Mouse (Mus musculus) 3T3-L1 (cell line): ENCODE measurements around the gene Gldc.
"Not testable (repeated sequence)": the region's sequence is repeated elsewhere in the genome, so short reads cannot be mapped to it uniquely, and the experiment has no call there.

ENCODE experiments used
- DNase-seq: peaks from one replicate; pipeline ENCODE4 v3.0.0-alpha.2; 2015; ENCODE audit warnings: low read depth, low spot score

Gldc gene

GRCm38 (mm10) chr19:30174919-30175571 is at the start of gene Gldc:
Gene Gldc (minus strand): TSS chr19:30175429.
- DNase-seq, result no peak

GRCm38 (mm10) chr19:30222593-30222992 is 47.4 kb upstream of the Gldc start:
- DNase-seq, result not testable (repeated sequence)

DNA sequence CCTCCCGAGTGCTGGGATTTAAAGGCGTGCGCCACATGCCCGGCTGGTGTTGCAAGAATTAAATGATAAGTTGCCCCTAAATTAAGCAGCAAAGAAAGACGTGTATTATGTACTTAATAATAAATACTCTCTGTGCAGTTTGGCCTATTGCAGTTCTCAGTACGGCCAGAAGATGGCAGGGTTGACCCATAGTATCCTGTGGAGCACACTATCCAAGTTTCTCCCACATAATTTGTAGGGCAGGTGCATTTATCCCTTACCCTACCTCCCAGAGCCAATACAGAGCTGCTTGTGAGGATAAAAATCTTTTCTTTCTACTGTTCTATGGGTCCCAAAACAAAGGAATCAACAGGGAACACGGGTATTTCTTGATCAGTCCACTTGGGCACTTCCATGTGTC is 42.1 kb upstream of the Gldc start:
- DNase-seq, result peak; percentile 79

DNA sequence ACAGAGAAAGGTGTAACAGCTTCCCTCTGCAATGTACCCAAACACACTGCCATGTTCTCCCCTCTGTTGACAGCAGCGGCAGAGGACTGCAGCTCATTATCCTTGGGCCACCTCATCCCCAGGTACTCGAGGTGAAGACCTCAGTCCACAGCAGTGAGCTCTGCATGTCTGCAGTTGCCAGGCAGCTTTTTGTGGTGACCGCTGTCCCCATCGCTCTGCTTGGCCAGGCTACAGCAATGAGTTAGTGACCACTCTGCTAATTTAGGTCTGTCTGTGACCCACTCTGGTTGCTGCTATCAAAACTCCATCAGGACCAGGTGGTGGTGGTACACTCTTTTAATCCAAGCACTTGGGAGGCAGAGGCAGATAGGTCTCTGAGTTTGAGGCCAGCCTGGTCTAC is 41.0 kb upstream of the Gldc start:
- no peak for DNase-seq

DNA sequence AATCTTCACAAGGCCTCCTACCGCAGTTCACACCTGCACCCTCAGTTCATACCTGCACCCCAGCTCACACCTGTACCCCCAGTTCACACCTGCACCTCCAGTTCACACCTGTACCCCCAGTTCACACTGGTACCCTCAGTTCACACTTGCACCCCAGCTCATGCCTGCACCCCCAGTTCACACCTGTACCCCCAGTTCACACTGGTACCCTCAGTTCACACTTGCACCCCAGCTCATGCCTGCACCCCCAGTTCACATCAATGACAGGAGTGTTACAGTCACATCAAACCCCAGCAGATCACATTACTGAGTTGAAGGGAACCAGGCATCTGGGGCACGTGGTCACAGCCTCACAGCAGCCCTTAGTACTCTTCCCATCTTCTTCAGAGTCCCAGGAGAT is 40.5 kb upstream of the Gldc start:
- DNase-seq, result not testable (repeated sequence)

GRCm38 (mm10) chr19:30214026-30214425 is 38.8 kb upstream of the Gldc start:
- DNase-seq, result no peak

- not testable (repeated sequence) for DNase-seq
These were observed 33.8 kb upstream of the Gldc start for GRCm38 (mm10) chr19:30209006-30209405.

DNA sequence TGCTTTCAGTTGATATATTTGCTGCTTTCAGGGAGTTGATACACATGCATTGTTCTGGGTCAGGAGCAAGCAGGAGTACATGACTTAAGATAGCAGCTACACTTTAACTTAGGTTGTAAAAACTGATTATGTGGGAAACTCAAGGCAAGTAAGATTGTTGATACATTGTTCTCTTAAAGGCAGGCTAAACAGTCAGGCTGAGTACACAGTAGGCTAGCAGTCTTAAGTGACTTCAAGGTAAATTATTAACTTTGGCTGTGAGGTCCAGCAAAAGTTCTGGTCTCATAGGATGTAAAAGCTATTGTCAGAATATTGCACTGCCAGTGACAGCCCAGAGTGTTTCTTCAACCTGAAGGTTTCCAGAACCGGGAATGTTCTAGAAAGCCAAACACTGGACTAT is 31.8 kb upstream of the Gldc start:
- no peak for DNase-seq

GRCm38 (mm10) chr19:30205874-30206273 is 30.6 kb upstream of the Gldc start:
- DNase-seq, result no peak

GRCm38 (mm10) chr19:30205159-30205816 is 30.1 kb upstream of the Gldc start:
- peak; percentile 82 for DNase-seq

DNA sequence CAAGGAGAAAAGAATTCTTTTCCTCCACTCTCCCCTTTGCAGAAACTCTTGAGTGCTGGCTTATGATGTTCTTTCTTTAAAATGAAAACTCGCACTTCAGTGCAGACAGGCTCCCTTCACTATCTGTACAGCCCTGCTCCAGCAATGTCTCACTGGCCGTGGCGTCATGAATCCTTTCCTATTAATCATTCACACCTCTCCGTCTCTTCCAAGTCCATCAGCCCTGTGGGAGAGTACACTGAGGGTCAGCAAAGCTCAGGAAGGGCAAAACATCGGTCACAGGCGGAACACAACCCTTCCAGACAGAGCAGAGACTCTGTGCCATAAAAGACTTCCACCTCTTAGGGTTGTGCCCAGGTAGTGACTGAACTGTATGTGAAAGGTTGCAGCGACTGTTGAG is 26.9 kb upstream of the Gldc start:
- DNase-seq, result no peak

GRCm38 (mm10) chr19:30194999-30195398 is 19.8 kb upstream of the Gldc start:
- no peak for DNase-seq

- DNase-seq, result no peak
These were observed 12.0 kb upstream of the Gldc start for GRCm38 (mm10) chr19:30187232-30187631.

GRCm38 (mm10) chr19:30185536-30185935 is 10.3 kb upstream of the Gldc start:
- DNase-seq, result no peak

DNA sequence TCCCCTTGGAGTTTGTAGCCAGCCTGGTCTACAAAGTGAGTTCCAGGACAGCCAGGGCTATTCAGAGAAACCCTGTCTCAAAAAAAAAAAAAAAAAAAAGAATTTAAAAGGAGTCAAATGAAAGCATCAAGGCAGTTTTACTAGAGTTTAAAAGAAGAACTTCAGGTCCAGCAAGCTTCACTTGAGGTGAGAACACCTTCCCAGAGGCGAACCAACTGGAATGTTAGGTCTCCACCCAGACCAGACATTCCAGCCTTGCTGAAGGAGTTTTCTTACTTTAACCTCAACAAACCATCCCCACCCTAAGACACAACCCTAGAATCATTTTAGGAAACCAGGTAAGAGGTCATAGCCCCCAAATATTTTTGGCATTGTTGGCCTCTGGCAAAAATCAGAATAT is 4.8 kb upstream of the Gldc start:
- no peak for DNase-seq

DNA sequence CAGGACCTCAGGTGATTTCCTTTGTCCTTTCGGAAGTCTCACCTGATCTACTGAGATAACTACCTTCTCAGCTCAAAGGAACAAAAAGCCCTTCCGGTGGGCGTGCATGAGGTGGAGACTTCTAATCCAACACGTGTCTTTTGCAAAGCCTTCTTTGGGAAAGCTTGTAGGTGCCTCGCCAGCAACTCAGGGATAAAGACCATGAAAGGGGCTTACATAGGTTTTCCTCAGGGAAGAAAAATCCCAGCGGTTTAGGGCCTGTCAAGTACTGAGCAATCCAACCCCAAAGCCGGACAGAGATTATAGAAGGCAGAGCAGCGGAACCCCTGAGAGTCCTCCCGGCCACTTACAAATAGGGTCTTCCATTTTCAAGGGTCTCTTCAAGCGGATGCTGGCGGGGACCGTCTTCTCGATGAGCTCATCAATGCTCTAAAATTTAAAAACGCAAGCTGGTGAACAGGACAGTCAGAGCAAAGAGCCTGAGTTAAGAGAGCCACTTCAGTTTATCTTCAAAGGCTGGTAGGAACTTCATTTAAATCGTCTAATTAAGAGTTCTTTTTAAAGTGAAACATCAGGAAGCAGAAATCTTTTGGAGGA is 1.1 kb downstream of the Gldc start:
- DNase-seq, result no peak

GRCm38 (mm10) chr19:30171346-30172055 is 3.7 kb downstream of the Gldc start:
- DNase-seq, result no peak

DNA sequence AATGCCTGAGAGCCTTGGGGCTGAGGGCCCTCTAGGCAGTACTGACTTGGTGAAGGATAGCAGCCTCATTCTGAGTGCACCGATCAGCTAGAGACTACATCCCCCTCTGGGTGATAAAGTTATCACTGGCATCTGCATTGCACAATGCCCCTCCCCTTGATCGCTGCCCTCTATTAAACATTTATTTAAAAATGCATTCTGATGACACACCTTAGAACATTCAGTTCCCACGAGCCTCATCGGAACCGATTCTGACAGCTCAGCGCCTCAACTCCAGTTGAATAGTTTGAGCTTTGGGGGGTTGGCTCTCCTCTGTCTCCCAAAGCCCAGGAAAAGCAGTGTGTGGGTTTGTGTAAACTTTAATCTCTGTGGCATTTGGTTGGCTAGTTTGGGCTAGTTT is 4.9 kb downstream of the Gldc start:
- DNase-seq, result no peak

DNA sequence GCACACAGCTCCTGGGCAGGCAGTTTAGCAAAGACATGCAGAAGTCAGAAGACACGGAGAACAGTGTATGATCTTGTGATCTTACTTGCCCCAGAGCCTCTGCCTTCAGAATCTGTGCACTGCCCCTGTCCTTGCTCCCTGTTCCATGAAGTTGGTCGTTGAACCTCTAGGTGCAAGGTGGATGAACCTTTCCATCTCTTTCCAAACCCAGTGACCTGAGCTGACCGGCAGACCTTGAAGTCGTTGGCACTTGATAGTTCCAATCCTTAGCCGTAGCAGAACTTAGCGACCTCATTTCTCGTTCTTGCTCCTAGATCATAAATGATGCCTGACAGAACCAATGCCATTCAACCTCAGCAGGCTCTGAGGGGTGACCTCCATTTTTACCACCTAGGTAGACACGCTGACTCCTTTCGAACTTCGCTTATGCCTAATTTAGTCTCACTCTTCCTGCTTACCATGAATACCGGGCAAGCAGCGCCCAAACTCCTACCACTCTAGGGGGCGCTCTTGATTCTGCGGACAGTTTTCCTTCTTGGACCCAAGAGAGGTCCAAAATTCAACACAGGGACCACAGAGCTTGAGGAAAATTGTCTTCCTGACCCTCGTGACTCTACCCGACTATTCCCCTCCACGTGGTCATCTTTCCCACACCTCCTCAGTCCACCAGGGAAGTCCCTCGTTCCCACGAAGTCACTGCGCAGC is 8.3 kb downstream of the Gldc start:
- no peak for DNase-seq

DNA sequence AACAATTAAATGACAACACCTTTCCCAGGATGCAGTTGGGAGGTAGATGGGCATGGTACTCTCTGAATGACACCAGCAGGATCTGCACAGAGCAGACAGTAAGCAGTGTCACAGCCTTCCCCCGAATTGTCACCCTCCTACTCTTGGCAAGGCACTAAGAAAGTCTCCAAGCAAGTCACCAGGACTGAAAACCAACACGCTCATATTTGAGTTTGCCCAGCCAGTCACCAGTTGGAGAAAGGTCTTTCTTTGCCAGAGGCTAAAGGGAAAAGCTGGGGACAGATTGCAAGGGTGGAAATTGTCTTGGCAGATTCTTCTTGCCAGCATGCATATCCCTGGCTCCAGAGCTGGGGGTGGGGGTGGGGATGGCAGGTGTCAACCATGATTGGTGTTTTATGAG is 11.0 kb downstream of the Gldc start:
- no peak for DNase-seq

- DNase-seq, result no peak
These were observed 12.4 kb downstream of the Gldc start for GRCm38 (mm10) chr19:30162808-30163207.

DNA sequence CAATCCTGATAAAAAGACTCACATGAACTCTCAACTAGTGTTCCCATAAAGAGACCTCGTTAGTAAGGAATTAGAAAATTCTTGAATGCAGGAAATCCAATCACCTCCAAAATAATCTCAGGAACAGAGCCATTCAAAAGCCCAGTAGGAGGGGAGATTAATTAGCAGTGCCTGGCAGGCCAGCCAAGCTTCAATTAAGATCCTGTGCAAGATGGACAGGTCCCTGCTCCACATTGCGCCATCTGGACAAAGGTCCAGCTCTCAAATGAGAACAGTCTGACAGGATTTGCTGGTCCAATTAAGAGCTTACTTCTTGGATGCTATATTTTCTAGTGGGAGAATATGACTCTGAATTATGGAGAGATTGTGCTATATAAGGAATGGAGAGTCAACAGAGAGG is 15.2 kb downstream of the Gldc start:
- DNase-seq, result no peak
